Mouse (Mus musculus) adrenal gland, adult 18-20 months (tissue): ENCODE measurements around the gene Cmya5. TPM values are rescaled to one million over a fixed set of nuclear protein-coding genes. Genes with fewer than 3 reads are reported as not detected.
"Not testable (repeated sequence)": the region's sequence is repeated elsewhere in the genome, so short reads cannot be mapped to it uniquely, and the experiment has no call there.

ENCODE experiments used
- DNase-seq, 2 experiments: peaks; one replicate each; pipeline ENCODE4 v3.0.0; 2021 to 2022; ENCODE audit warnings: low spot score in 2 of 2
- total RNA-seq, 2 experiments: library from RNA; stranded (reverse); gene quantifications; 1 replicate in 1 of 2; 2 replicates in 1 of 2; pipeline ENCODE4 v1.2.3; 2021

Gene Cmya5
- total RNA-seq, 2 experiments from 2014 or later: 0.20 to 0.99 TPM

DNA sequence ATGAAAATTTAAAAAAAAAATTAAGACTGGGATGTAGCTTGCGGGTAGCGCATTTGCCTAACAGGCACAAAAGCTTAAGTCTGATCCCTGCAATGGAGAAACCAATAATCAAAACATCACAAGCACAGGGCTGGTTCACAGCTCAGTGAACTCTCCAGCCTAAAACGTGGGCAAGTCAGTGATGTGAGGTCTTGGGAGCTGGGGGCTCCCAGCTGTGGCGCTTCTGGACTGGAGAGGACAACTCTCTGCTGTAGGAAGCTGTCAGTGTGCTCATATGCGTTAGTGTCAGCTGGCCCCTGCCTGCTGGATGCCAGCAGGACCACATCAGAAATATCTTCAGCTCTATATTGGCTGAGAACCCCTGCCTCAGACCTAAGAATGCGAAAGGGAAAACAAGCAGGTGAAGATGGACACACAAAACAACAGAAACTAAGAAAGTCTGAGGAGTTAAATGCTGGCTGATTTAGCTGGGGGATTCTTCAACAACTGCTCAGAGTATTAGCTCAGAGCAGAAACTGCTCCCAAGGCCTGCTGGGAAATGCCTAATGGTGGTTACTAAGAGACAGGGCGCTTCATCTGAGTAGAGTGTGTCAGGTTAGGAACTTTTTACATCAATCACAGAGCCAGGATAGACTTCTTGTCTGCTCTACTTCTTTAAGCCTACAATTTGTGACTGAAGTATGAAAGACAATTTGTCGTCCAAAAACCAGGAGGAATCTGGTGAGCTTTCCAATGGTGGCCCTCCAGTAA, 16.2 kb downstream of the Cmya5 start:
- DNase-seq: no peak

GRCm38 (mm10) chr13:93122321-93122720, 22.2 kb downstream of the Cmya5 start:
- no peak for DNase-seq

DNA sequence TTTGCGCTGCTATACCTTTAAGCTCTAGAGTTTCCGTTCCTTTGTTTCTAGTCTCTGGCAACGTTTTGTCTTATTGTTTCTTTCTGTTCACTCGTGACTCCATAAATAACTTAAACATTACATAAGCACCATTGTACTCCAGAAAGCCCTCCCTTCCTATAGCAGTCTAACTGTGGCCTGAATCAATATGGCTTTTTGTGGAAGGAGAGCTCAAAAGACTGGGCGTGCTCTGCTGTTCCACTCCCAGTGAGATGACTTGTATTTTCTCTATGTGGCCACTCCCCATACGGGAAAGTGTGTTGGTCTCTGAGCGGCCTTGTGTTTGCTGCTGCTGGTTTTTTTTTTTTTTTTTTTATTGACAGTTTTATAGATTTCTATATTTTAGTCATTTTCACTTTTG, 27.3 kb downstream of the Cmya5 start:
- no peak for DNase-seq

- no peak for DNase-seq
Measured at GRCm38 (mm10) chr13:93102340-93103090, 42.0 kb downstream of the Cmya5 start.

DNA sequence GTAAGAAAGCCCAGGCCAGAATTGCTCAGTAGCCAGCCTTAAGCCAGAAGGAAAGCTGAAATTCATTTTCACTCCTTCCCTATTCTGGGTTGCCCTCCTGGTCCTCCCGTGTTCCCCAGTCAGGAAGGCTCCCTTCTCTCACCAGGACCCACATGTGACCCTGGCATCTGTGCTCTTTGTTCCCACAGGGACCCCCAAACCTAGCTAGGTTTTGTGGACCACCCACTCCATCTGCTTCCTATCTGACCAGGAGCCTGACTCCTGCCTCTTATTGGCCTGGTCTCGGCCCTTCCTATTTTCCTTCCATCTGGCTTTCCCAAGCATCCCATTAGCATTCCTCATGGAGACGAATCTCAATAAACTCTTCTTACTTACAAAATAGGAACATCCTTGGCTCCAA, 45.9 kb downstream of the Cmya5 start:
- DNase-seq: no peak

DNA sequence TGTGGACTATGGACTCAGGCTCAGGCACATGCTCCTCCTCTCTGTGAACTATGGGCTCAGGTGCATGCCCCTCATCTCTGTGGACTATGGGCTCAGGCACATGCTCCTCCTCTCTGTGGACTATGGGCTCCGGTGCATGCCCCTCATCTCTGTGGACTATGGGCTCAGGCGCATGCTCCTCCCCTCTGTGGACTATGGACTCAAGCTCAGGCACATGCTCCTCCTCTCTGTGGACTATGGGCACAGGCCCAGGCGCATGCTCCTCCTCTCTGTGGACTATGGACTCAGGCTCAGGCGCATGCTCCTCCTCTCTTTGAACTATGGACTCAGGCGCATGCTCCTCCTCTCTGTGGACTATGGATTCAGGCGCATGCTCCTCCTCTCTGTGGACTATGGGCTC, 47.9 kb downstream of the Cmya5 start:
- DNase-seq: no peak

DNA sequence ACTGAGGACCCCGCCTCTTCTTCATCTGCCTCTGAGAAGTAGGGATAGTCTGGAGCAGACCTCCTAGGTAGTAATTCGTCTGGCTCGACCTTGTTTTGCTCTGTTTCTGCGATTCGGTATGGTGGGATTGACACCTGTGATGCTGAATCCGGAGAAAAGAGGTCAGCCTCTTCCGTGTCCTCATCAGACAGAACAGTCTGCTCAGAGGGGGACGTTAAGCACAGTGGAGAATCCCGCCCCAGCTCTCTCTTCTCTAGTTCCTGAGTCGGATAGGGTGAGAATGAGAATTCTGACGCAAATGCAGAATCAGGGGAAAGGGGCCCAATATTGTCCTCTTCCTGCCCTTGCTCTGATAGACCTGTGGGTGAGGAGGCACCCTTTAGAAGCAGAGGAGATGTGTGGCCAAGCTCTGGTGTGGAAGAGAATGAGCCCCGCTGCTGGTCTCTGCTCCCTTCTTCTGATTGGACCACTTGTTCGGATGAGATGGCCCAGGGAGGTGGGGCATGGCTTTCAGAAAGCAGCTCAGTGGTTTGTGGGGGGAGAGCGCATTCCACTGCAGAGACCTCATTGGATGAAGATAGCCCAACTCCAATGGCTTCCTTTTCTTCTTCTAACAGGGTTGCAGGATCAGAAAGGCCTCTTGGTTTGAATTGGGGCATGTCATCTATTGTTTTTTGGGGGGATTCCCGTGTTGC, 49.3 kb downstream of the Cmya5 start:
- DNase-seq: no peak

GRCm38 (mm10) chr13:93094204-93094935, 50.2 kb downstream of the Cmya5 start:
- DNase-seq: no peak

DNA sequence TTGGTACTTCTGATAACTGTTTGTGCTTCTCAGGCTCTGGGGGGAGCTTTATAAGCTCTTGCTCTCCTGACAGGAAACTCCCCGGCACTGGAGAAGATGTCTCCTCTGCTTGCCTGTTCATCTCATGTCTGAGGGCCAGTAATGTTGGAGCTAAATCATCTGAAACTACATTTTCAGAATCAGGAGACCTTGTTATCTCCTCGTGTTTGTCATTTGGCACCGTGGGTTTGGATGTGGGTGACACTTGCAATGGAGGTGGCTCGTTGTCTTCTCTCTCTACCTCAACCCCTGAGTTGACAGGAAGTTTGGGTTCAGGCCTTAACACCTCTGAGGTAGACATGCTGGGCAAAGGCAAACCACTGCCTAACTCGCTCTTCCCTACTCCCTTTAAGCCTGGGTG, 50.8 kb downstream of the Cmya5 start:
- DNase-seq: no peak

- no peak for DNase-seq
Measured at GRCm38 (mm10) chr13:93092916-93093429, 51.6 kb downstream of the Cmya5 start.

DNA sequence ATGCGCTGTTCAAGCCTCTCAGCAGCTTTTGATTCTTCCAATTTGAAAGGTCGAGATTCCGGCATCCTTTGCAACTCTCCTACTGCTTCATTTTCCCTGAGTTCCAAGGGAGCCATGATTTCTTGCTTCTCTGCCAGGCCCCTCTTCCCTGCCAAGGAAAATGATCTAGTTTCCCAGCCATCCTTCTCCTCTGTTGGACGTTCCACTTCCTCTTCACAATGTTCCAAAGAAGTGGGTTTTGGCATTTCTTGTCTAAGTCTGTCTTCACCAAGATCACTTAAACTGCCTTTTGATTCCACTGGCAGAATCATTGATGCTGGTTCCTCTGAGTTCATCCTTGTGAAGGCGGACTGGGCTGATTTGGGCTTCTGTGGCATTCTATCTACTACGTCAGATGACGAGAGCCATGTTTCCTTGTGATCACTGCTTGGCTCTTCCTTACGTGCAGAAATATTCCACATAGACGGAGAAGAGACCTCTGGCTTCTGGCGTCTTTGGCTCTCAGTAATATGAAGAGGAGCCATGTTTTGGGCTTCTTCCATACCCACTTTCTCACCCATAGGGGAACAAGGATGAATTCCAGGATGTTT, 52.6 kb downstream of the Cmya5 start:
- DNase-seq: no peak

- no peak for DNase-seq
Measured at GRCm38 (mm10) chr13:93091176-93091575, 53.3 kb downstream of the Cmya5 start.

GRCm38 (mm10) chr13:93089481-93089880, 55.0 kb downstream of the Cmya5 start:
- DNase-seq: no peak

GRCm38 (mm10) chr13:93085711-93086110, 58.8 kb downstream of the Cmya5 start:
- no peak for DNase-seq

GRCm38 (mm10) chr13:93082324-93082723, 62.2 kb downstream of the Cmya5 start:
- DNase-seq: not testable (repeated sequence)

GRCm38 (mm10) chr13:93080859-93081258, 63.7 kb downstream of the Cmya5 start:
- DNase-seq: no peak

GRCm38 (mm10) chr13:93074147-93074641, 70.3 kb downstream of the Cmya5 start:
- no peak for DNase-seq

- DNase-seq: no peak
Measured at GRCm38 (mm10) chr13:93073595-93073994, 70.9 kb downstream of the Cmya5 start.

- no peak for DNase-seq
Measured at GRCm38 (mm10) chr13:93072871-93073411, 71.6 kb downstream of the Cmya5 start.

DNA sequence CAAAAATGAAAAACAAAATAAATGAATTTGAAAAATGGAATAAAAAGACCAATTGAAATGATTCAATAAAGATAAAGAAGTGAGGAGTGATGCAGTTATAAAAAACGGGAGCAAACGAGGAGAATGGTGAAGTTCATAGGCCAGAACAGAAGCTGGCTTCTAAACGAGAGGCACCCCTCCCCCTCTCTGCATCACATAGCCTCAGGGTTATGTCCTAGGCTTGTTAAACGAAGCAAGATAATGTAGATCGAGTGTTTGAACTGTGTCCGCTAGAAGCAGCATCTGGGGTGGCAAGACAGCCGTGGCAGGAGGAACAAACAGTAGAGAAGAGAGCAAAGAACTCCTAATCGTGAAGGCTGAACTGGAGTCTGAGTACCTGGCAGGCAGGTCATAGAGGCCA, 74.1 kb downstream of the Cmya5 start:
- no peak for DNase-seq
